Mouse (Mus musculus) hindbrain, embryonic 12.5 days (tissue): ENCODE data around the gene Rnaset2b. TPM values are rescaled to one million over a fixed set of nuclear protein-coding genes. Genes with fewer than 3 reads are reported as not detected.
"Not testable (repeated sequence)": the region's sequence is repeated elsewhere in the genome, so short reads cannot be mapped to it uniquely, and the experiment has no call there.

ENCODE experiments used
- ATAC-seq: fragments of 200-750 bp; cut with Nextera tagmentation; 2 replicates; pipeline ENCODE4 v1.8.0; 2017; ENCODE audit warnings: moderate TSS enrichment; ENCODE audit not compliant: low FRiP score
- H3K27ac ChIP-seq: fragments of 300-500 bp; sonication (generic); 2 replicates; pipeline ENCODE4 v1.5.1; 2016; ENCODE audit warnings: mild to moderate bottlenecking
- H3K27me3 ChIP-seq: fragments of 300-500 bp; sonication (generic); 2 replicates; pipeline ENCODE4 v1.6.1; 2016; ENCODE audit warnings: mild to moderate bottlenecking
- H3K36me3 ChIP-seq: fragments of 300-500 bp; sonication (generic); 2 replicates; pipeline ENCODE4 v1.6.1; 2016; ENCODE audit warnings: mild to moderate bottlenecking
- H3K4me1 ChIP-seq: fragments of 300-500 bp; sonication (generic); 2 replicates; pipeline ENCODE4 v1.6.1; 2016
- H3K4me2 ChIP-seq: fragments of 300-500 bp; sonication (generic); replicated peaks from 2 replicates; pipeline ENCODE4 v1.6.1; 2016; ENCODE audit warnings: mild to moderate bottlenecking
- H3K4me3 ChIP-seq: fragments of 300-500 bp; sonication (generic); 2 replicates; pipeline ENCODE4 v1.5.1; 2016; ENCODE audit warnings: mild to moderate bottlenecking
- H3K9ac ChIP-seq: fragments of 300-500 bp; sonication (generic); 2 replicates; pipeline ENCODE4 v1.6.1; 2016; ENCODE audit warnings: mild to moderate bottlenecking, moderate library complexity
- H3K9me3 ChIP-seq: fragments of 300-500 bp; sonication (generic); replicated peaks from 2 replicates; pipeline ENCODE4 v1.6.1; 2016; ENCODE audit warnings: mild to moderate bottlenecking
- WGBS: fragments of 180-500 bp; shearing (Covaris S2); methylation state at CpG from one replicate; pipeline ENCODE4 v1.1.7; 2016; 5-methylcytosine and 5-hydroxymethylcytosine counted together
- polyA plus RNA-seq: library from polyadenylated mRNA; unstranded; fragments of >200 nt; fragmentation: Nextera tagmentation; extraction: Ambion mirVana; gene quantifications from 2 replicates; pipeline ENCODE4 v1.2.1, GENCODE M21; 2016

Rnaset2b gene
- polyA plus RNA-seq, 1 experiment from 2014 or later, result 126 TPM

DNA sequence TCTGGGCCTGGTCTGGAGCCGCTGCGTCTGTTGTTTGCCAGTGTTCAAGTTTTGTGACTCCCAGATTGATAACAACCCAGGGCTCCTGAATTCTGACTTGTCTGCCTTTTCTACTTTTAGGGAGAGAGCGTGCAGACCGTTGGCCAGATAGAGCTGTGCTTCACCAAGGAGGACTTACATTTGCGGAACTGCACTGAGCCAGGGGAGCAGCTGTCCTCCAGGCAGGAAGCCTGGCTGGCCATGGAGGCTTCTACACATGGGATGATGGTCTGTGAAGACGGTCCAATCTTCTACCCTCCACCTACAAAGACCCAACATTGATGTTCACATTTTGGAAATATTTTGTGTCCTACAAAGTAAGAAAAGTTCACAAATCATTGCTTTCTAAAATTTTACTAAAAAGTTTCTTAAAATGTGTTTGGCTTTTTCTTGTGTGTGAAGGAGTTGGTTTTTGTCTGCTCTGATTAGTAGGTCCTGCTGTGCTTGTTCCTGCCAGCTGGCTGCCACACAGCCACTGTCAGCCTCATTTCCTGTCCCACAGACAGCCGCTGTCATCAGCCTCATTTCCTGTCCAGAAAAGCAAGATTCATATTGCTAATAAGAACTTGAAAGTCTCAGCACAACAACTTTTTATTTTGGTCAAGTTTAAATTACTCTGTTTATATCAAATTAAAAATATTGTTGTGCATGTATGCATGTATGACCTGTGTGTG lies 27.5 kb downstream of the Rnaset2b start:
- not testable (repeated sequence) for H3K27me3 ChIP-seq, H3K36me3 ChIP-seq, H3K27ac ChIP-seq, ATAC-seq, H3K4me2 ChIP-seq, H3K9me3 ChIP-seq, H3K9ac ChIP-seq, H3K4me3 ChIP-seq, H3K4me1 ChIP-seq
- 83% methylated on average over 1 of the region's 7 CpGs for WGBS

DNA sequence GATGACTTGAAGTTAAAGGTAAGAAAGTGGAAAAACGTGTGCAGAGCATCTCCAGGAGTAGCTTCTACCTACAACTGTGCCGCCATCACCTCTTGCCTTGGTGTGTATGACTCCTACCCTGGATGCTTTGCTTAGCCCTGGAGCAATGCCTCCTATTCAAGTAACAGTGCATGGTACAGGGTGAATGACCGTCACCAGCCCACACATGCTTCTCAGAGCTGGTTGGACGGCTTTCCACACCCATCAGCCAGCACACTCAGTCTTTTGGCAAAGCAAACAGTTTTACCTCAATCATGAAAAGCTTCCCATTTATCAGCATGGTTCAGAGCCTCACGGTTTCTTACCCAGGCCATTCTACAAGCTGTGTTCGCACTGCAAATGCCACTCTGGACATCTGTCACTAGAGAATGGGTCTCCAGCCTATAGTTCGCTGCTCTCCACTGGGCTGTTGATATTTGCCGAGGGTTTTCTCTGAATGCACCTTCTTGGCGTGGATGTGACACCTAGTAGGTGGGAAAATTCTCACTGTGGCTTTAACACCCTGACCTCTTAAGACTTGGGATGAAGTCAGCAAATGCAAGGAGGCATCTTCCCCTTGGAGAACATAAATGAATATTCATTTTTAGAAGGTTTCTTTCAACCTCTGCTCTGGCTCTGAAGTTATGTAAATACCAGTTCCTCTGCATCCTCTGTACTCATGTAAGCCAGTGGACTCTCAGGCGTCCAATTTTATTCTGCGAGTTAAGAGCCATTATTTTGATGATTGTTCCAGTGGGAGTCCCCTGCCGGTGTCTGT lies 31.6 kb downstream of the Rnaset2b start:
- H3K9me3 ChIP-seq, H3K27me3 ChIP-seq, H3K9ac ChIP-seq, H3K4me3 ChIP-seq, ATAC-seq, H3K4me1 ChIP-seq, H3K27ac ChIP-seq, H3K4me2 ChIP-seq, H3K36me3 ChIP-seq: not testable (repeated sequence)
- WGBS, result 85% methylated on average over 8 of the region's 12 CpGs

DNA sequence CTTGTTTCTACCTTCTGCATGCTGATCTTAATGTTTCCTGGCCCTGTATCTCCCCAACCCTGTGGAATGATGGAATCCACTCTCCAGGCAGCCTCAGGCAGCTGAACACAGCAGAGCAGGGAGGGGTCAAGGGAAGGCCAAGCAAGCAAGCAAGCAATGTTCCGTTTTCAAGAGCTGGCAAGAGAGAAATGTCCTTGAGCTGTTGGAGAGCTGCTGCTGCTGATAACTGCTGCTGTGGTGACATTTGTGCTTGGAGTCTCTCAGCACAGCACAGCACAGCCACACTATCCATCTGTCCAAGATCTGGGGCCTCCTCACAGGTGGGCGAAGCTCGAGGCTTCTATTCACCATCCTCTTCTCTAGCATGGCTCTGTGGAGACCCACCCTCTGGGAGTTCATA lies 33.0 kb downstream of the Rnaset2b start:
- not testable (repeated sequence) for H3K4me1 ChIP-seq, H3K27ac ChIP-seq, ATAC-seq, H3K27me3 ChIP-seq, H3K9ac ChIP-seq, H3K36me3 ChIP-seq, H3K4me3 ChIP-seq, H3K9me3 ChIP-seq, H3K4me2 ChIP-seq
- no CpG with 5 or more reads among the region's 3 CpGs for WGBS

DNA sequence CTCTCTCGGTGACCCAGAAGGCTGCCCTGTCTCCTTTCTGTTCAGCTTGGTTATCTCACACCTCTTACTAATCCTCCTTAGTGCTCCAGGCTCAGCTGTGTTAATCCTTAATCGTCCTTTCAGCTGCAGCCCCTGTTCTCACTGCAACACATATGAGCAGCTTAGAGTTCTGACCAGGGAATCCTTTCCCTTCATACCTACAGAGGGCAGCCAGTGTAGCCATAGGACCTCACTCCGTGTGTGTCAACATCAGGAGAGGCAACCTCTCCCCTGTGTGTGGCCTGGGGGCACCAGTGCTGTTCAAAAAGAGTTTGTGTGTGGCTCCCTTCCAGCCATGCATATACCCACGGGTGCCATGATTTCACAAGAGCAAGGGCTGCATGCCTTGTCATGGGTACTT lies 35.2 kb downstream of the Rnaset2b start:
- not testable (repeated sequence) for H3K27me3 ChIP-seq, H3K27ac ChIP-seq, H3K9ac ChIP-seq, H3K4me2 ChIP-seq, H3K4me1 ChIP-seq, H3K4me3 ChIP-seq, ATAC-seq, H3K36me3 ChIP-seq, H3K9me3 ChIP-seq
- 72% methylated on average over 3 of the region's 4 CpGs for WGBS

DNA sequence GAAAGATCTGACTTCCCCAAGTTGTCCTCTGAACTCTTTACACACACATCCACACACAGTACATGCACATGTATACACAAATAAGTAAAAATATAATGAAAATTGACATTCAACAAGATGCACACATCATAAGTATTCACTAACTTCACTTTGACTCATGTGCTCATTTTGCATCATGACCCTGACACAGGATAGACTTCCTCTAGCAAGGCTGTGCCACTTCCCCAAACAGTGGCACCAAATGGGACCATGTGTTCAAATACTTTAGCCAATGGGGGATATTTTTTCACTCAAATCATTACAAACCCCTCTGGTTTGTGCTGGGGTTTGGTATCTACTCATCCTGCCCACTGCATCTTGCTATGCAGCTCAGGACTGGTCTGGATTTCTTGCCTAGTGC lies 38.5 kb downstream of the Rnaset2b start:
- H3K4me2 ChIP-seq, ATAC-seq, H3K27me3 ChIP-seq, H3K27ac ChIP-seq, H3K4me1 ChIP-seq, H3K4me3 ChIP-seq, H3K9ac ChIP-seq, H3K36me3 ChIP-seq, H3K9me3 ChIP-seq: not testable (repeated sequence)

DNA sequence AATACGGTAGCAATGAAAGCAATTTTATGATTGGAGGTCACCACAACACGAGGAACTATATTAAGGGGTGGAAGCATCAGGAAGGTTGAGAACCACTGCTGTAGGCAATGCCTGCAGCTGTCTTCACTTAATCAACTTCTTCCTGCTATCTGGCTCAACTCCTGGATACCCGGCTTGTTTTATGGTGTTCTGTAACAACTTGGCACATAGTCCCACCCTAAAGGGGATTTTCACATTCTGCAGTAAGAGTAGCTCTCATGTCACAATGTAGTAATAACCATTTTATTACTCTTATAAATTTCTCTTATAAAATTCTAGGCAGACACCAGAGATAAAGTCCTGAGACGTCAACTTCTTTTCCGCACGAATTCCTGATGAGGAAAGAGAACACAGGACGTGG lies 39.0 kb downstream of the Rnaset2b start:
- not testable (repeated sequence) for H3K4me1 ChIP-seq, H3K27ac ChIP-seq, H3K36me3 ChIP-seq, H3K9ac ChIP-seq, ATAC-seq, H3K4me2 ChIP-seq, H3K9me3 ChIP-seq, H3K4me3 ChIP-seq, H3K27me3 ChIP-seq
- WGBS, result no CpG with 5 or more reads among the region's 7 CpGs

DNA sequence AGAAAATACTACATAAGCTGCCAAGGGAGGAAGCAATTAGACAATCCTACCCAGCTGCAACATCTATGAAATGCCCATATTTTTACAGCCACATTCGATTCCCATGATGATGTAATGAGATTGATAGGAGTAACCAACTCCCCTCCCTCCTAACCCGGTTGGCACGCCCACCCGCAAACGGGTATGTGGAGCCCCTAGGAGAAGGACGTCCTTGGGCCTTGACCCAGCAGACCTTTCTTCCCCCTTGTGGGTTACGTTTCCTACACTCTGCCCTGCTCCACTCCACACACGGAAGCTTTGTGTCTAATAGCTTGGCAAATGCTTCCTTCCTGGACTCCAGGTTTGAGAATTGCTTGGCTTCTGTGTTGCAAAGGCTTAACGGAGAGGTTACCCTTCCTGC lies 39.5 kb downstream of the Rnaset2b start:
- not testable (repeated sequence) for H3K9ac ChIP-seq, H3K36me3 ChIP-seq, H3K4me2 ChIP-seq, H3K4me3 ChIP-seq, H3K27me3 ChIP-seq, H3K27ac ChIP-seq, H3K9me3 ChIP-seq, H3K4me1 ChIP-seq, ATAC-seq
- 79% methylated on average over 4 of the region's 9 CpGs for WGBS

DNA sequence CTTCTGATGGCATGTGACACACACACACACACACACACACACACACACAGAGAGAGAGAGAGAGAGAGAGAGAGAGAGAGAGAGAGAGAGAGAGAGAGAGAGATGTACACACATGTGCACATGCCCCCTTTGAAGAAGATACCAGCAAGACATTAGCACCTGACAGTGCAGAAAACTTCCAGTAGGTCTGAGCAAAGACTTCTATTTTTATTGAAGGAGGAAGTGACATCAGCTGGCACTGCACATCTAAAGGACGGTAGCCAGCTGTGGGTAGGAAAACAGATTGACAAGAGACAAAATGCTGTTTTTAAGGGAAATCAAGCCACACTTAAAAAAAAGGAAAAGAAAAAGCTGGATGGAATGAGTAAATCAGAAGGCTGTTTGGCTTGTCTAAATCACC lies 43.8 kb downstream of the Rnaset2b start:
- not testable (repeated sequence) for H3K4me2 ChIP-seq, H3K27ac ChIP-seq, H3K36me3 ChIP-seq, H3K4me3 ChIP-seq, H3K27me3 ChIP-seq, ATAC-seq, H3K4me1 ChIP-seq, H3K9ac ChIP-seq, H3K9me3 ChIP-seq
- WGBS, result no CpG with 5 or more reads among the region's 1 CpGs

DNA sequence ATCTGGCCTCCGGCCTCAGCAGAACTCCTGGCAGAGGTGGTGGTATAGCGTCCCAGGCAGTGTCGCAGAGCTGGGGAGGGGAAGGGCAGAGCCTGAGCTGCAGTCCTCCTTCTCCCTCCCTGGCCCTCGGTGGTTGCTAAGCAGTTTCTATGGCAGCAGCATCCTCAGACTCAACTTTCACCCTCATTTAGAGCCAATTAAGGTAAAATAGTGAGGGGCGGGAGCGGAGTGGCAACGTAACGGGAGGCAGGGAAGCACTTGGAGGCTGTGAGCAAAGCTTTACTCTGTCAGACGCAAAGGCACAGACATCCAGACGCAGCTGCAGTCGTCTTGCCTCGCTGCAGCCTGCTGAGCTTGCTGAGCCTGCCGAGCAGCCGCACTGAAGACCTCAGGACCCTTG lies 54.8 kb downstream of the Rnaset2b start, which contains the start of gene Gm1604a:
Gene Gm1604a, plus strand, starts transcription at position 312 of the 400 bp plus-strand sequence.
- peak within 1 kb of the TSS; percentile 25; the same call in 1 of the 2 replicates for H3K4me2 ChIP-seq
- H3K9me3 ChIP-seq, H3K4me3 ChIP-seq, H3K4me1 ChIP-seq, H3K36me3 ChIP-seq, H3K9ac ChIP-seq, H3K27me3 ChIP-seq, H3K27ac ChIP-seq: not testable (repeated sequence)
- peak; percentile 85 for ATAC-seq
- 7% methylated on average over 5 of the region's 14 CpGs for WGBS

DNA sequence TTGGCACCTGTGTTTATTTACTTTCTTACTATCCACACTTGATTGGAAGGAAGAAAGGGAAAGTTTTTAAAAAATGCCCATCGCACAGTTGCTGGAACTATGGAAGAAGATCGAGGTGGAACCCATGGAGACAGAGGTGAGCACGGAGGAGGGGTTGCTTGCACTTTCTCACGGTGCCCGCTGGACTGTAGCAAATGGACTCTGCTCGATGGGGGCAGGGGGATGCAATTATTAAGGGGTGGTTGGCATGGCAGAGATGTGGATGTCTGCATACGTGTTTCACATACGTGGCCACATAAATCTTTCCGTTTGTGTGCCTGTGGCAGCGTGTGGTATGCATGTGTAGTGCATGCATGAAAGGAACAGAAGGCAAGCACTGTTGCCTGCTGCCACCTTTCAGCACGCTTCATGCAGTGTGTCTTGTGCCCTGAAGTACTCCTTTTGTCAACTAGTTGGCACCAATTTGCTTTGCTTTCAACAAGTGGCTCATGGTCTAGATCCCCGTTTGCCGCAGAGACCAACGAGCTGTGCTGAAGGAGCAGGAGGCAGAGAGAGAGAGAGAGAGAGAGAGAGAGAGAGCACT lies 55.4 kb downstream of the Rnaset2b start:
- H3K4me3 ChIP-seq, H3K27ac ChIP-seq, H3K9ac ChIP-seq, H3K4me2 ChIP-seq, H3K27me3 ChIP-seq, H3K4me1 ChIP-seq, H3K36me3 ChIP-seq, H3K9me3 ChIP-seq: not testable (repeated sequence)
- 58% methylated on average over 3 of the region's 14 CpGs for WGBS
- ATAC-seq, result peak; percentile 46

DNA sequence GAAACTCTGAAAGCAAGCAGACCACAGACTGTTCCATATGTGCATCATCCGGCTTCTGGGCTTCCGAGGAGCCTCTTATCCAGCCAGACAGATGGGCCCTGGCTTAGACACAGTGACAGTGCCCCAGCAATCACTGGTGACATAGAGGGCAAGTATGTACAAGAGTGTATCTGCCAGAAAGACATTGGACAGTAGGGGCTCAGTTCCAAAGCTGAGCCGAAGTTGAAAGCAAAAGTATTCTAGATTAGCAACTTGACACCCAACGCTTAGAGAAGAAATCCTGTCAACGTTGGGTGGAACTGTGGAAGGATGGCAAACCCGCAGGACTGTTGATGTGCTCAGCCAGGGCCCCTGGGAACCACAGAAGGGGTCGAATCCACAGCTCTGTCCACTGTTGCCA lies 59.8 kb downstream of the Rnaset2b start:
- not testable (repeated sequence) for ATAC-seq, H3K4me2 ChIP-seq, H3K27ac ChIP-seq, H3K36me3 ChIP-seq, H3K4me1 ChIP-seq, H3K9me3 ChIP-seq, H3K4me3 ChIP-seq, H3K9ac ChIP-seq, H3K27me3 ChIP-seq
- 67% methylated on average over 5 of the region's 7 CpGs for WGBS

DNA sequence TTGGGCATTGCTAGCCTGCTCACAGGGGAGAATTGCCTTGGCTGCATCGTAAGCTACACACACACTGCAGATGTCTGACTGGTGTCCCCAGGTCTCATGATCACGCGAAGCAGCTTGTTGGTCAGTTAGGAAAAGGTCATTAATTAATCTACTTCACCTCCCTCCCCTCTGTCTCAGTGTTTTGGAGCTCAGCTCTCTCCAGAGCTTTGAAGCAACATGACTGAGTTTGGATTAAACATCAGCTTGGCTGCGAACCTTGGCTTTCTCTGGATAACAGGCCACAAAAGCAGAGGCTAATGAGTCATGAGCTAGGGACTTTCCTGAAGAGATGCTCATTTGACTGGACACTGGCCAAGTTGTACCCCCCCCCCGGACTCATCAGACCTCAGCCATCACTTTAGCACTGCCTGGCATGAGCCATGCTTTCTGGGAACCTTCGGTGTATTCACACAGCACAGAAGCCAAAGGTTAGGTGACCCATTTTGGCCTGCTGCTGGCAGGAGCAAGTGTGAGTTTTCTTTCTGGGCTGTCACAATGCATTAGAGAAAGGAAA lies 60.3 kb downstream of the Rnaset2b start:
- H3K27ac ChIP-seq, H3K36me3 ChIP-seq, H3K4me3 ChIP-seq, H3K27me3 ChIP-seq, ATAC-seq, H3K4me2 ChIP-seq, H3K9me3 ChIP-seq, H3K9ac ChIP-seq, H3K4me1 ChIP-seq: not testable (repeated sequence)
- WGBS, result 65% methylated on average over 3 of the region's 6 CpGs
